ENCODE assay signal across 8 mouse cellular contexts in genomic region chr5:100914989-100915388, GRCm38 (mm10).
A peak's percentile ranks its signal among the peaks of the same experiment; 100 is the strongest.
DNase-seq lines count a peak whose midpoint lies in the region; ATAC-seq lines count a peak whose summit lies in the region.

No protein-coding gene starts in this region.

- ATAC-seq in neutrophil, adult 5-6 weeks (ENCODE audit: extremely low read depth, insufficient number of reproducible peaks, low FRiP score, poor library complexity, severe bottlenecking): peak; percentile 67

- intact Hi-C loops in heart, postnatal 14 days (cut with DNase I): loop anchor here (1.0 kb wide), 1 partner anchor 89 kb away; no protein-coding TSS in a partner anchor
- intact Hi-C loops in left cerebral cortex, postnatal 4 days (cut with DNase I): loop anchor here (5.0 kb wide), 1 partner anchor 88 kb away; no protein-coding TSS in a partner anchor

- peak; percentile 38 to 41 for DNase-seq in left cerebral cortex, adult 18-20 months (ENCODE audit: low spot score in 2 of 2)
- DNase-seq in left cerebral cortex, adult 11 months (ENCODE audit: low spot score): no peak
- peak; percentile 29 for DNase-seq in Muller cell, postnatal 12 days (ENCODE audit: inconsistent ontology term)
- DNase-seq in cerebellum, adult 9-11 months: peak; percentile 17
- peak; percentile 27 to 60 for DNase-seq in heart, postnatal 14 days
- peak; percentile 17 for DNase-seq in left cerebral cortex, postnatal 4 days
- peak; percentile 22 for DNase-seq in yolk sac, embryonic 10.5 days (ENCODE audit: low spot score)
